Mouse (Mus musculus) lung, embryonic 15.5 days (tissue): Measurements from ENCODE around the gene Kcnq5. TPM values are rescaled to one million over a fixed set of nuclear protein-coding genes. Genes with fewer than 3 reads are reported as not detected.

Experiments used
- ATAC-seq: fragments of 200-750 bp; cut with Nextera tagmentation; 2 replicates; pipeline ENCODE4 v1.8.0; 2017; ENCODE audit warnings: moderate number of reproducible peaks, borderline replicate concordance; ENCODE audit not compliant: low FRiP score, low TSS enrichment; ENCODE audit errors: extremely low read depth
- H3K27ac ChIP-seq: fragments of 300-500 bp; sonication (generic); 2 replicates; pipeline ENCODE4 v1.5.1; 2015; ENCODE audit warnings: moderate library complexity, mild to moderate bottlenecking, inconsistent platforms
- H3K27me3 ChIP-seq: fragments of 300-500 bp; sonication (generic); 2 replicates; pipeline ENCODE4 v1.6.1; 2015; ENCODE audit warnings: inconsistent platforms
- H3K36me3 ChIP-seq: fragments of 300-500 bp; sonication (generic); 2 replicates; pipeline ENCODE4 v1.6.1; 2015; ENCODE audit warnings: inconsistent platforms
- H3K4me1 ChIP-seq: fragments of 300-500 bp; sonication (generic); 2 replicates; pipeline ENCODE4 v1.6.1; 2015; ENCODE audit warnings: inconsistent platforms
- H3K4me2 ChIP-seq: fragments of 300-500 bp; sonication (generic); 2 replicates; pipeline ENCODE4 v1.6.1; 2015; ENCODE audit warnings: inconsistent platforms, mild to moderate bottlenecking, moderate library complexity
- H3K4me3 ChIP-seq: fragments of 300-500 bp; sonication (generic); 2 replicates; pipeline ENCODE4 v1.5.1; 2015; ENCODE audit warnings: mild to moderate bottlenecking, inconsistent platforms
- H3K9ac ChIP-seq: fragments of 300-500 bp; sonication (generic); 2 replicates; pipeline ENCODE4 v1.6.1; 2015; ENCODE audit warnings: inconsistent platforms
- H3K9me3 ChIP-seq: fragments of 300-500 bp; sonication (generic); 2 replicates; pipeline ENCODE4 v1.6.1; 2016; ENCODE audit warnings: inconsistent platforms
- WGBS: fragments of 180-500 bp; shearing (Covaris S2); methylation state at CpG from one replicate; pipeline ENCODE4 v1.1.7; 2015; 5-methylcytosine and 5-hydroxymethylcytosine counted together
- polyA plus RNA-seq: library from polyadenylated mRNA; unstranded; fragments of >200 nt; fragmentation: Nextera tagmentation; extraction: Ambion mirVana; gene quantifications from 2 replicates; pipeline ENCODE4 v1.2.1, GENCODE M21; 2015

The Kcnq5 gene
- polyA plus RNA-seq, 1 experiment from 2014 or later: 1.5 TPM

GRCm38 (mm10) chr1:21721246-21721645 lies 240.5 kb downstream of the Kcnq5 start:
- Histone ChIP-seq H3K4me3 (no peak overlapping the region), H3K4me2 (no peak overlapping the region), H3K27ac (no peak overlapping the region), H3K36me3 (no peaks in the 10 kb centered on the region), H3K4me1 (no peaks in the 10 kb centered on the region), H3K27me3 (no peaks in the 10 kb centered on the region), H3K9me3 (no peaks in the 10 kb centered on the region), H3K9ac (no peak overlapping the region)
- no peak for ATAC-seq

- no peaks in the 10 kb centered on the region for H3K4me1 ChIP-seq
- 70% methylated on average over 3 of the region's 3 CpGs for WGBS
- ATAC-seq: no peak
- no peaks in the 10 kb centered on the region for H3K27me3 ChIP-seq
- H3K36me3 ChIP-seq: no peaks in the 10 kb centered on the region
- H3K4me3 ChIP-seq: no peak overlapping the region
- H3K27ac ChIP-seq: no peak overlapping the region
- no peak overlapping the region for H3K9ac ChIP-seq
- no peaks in the 10 kb centered on the region for H3K9me3 ChIP-seq
- no peak overlapping the region for H3K4me2 ChIP-seq
These were observed 246.9 kb downstream of the Kcnq5 start for GRCm38 (mm10) chr1:21714816-21715215.

- no peak for ATAC-seq
- WGBS: 58% methylated on average over 2 of the region's 2 CpGs
These were observed 249.0 kb downstream of the Kcnq5 start for GRCm38 (mm10) chr1:21712711-21713110.

GRCm38 (mm10) chr1:21690458-21690857 lies 271.3 kb downstream of the Kcnq5 start:
- Histone ChIP-seq H3K9ac (no peak overlapping the region), H3K27me3 (no peaks in the 10 kb centered on the region), H3K9me3 (no peaks in the 10 kb centered on the region), H3K27ac (no peak overlapping the region), H3K4me1 (no peaks in the 10 kb centered on the region), H3K4me2 (no peak overlapping the region), H3K4me3 (no peak overlapping the region), H3K36me3 (no peaks in the 10 kb centered on the region)
- ATAC-seq: no peak
- 36% methylated on average over 2 of the region's 2 CpGs for WGBS

More at GRCm38 (mm10) chr1:21712711-21713110, 249.0 kb downstream of the Kcnq5 start:
- H3K4me3 ChIP-seq: no peak overlapping the region
- no peaks in the 10 kb centered on the region for H3K9me3 ChIP-seq
- no peak overlapping the region for H3K27ac ChIP-seq
- no peaks in the 10 kb centered on the region for H3K36me3 ChIP-seq
- no peak overlapping the region for H3K9ac ChIP-seq
- no peaks in the 10 kb centered on the region for H3K27me3 ChIP-seq
- H3K4me2 ChIP-seq: no peak overlapping the region
- H3K4me1 ChIP-seq: no peaks in the 10 kb centered on the region

GRCm38 (mm10) chr1:21688918-21689317 lies 272.8 kb downstream of the Kcnq5 start:
- Histone ChIP-seq H3K9ac (no peak overlapping the region), H3K9me3 (no peaks in the 10 kb centered on the region), H3K36me3 (no peaks in the 10 kb centered on the region), H3K4me3 (no peak overlapping the region), H3K4me2 (no peak overlapping the region), H3K4me1 (no peaks in the 10 kb centered on the region), H3K27me3 (no peaks in the 10 kb centered on the region), H3K27ac (no peak overlapping the region)
- no peak for ATAC-seq
- 68% methylated on average over 1 of the region's 1 CpGs for WGBS

GRCm38 (mm10) chr1:21684444-21684843 lies 277.3 kb downstream of the Kcnq5 start:
- Histone ChIP-seq H3K36me3 (no peaks in the 10 kb centered on the region), H3K9ac (no peak overlapping the region), H3K4me2 (no peak overlapping the region), H3K27me3 (no peaks in the 10 kb centered on the region), H3K27ac (no peak overlapping the region), H3K4me3 (no peak overlapping the region), H3K4me1 (no peaks in the 10 kb centered on the region), H3K9me3 (no peaks in the 10 kb centered on the region)
- no peak for ATAC-seq
- WGBS: 78% methylated on average over 3 of the region's 3 CpGs

GRCm38 (mm10) chr1:21676805-21677204 lies 284.9 kb downstream of the Kcnq5 start:
- no peak overlapping the region for H3K27ac ChIP-seq
- no peaks in the 10 kb centered on the region for H3K9me3 ChIP-seq
- ATAC-seq: no peak
- WGBS: 54% methylated on average over 3 of the region's 3 CpGs
- no peak overlapping the region for H3K4me3 ChIP-seq
- no peak overlapping the region for H3K4me2 ChIP-seq
- H3K36me3 ChIP-seq: no peaks in the 10 kb centered on the region
- no peak overlapping the region for H3K9ac ChIP-seq
- H3K4me1 ChIP-seq: no peaks in the 10 kb centered on the region
- no peaks in the 10 kb centered on the region for H3K27me3 ChIP-seq

- H3K9ac ChIP-seq: no peak overlapping the region
- no peaks in the 10 kb centered on the region for H3K9me3 ChIP-seq
- no peak for ATAC-seq
- H3K4me1 ChIP-seq: no peaks in the 10 kb centered on the region
- WGBS: 79% methylated on average over 3 of the region's 3 CpGs
- no peaks in the 10 kb centered on the region for H3K27me3 ChIP-seq
- no peaks in the 10 kb centered on the region for H3K36me3 ChIP-seq
- H3K27ac ChIP-seq: no peak overlapping the region
- H3K4me3 ChIP-seq: no peak overlapping the region
- H3K4me2 ChIP-seq: no peak overlapping the region
These were observed 300.9 kb downstream of the Kcnq5 start for GRCm38 (mm10) chr1:21660840-21661239.

- H3K9me3 ChIP-seq: no peaks in the 10 kb centered on the region
- no peaks in the 10 kb centered on the region for H3K27me3 ChIP-seq
- no peaks in the 10 kb centered on the region for H3K36me3 ChIP-seq
- H3K27ac ChIP-seq: no peak overlapping the region
- WGBS: 32% methylated on average over 4 of the region's 4 CpGs
- no peak overlapping the region for H3K9ac ChIP-seq
- no peaks in the 10 kb centered on the region for H3K4me1 ChIP-seq
- H3K4me2 ChIP-seq: no peak overlapping the region
- no peak for ATAC-seq
- H3K4me3 ChIP-seq: no peak overlapping the region
These were observed 310.9 kb downstream of the Kcnq5 start for GRCm38 (mm10) chr1:21650820-21651219.

GRCm38 (mm10) chr1:21635406-21635805 lies 326.3 kb downstream of the Kcnq5 start:
- Histone ChIP-seq H3K9ac (no peak overlapping the region), H3K4me1 (no peaks in the 10 kb centered on the region), H3K27me3 (no peaks in the 10 kb centered on the region), H3K4me3 (no peak overlapping the region), H3K27ac (no peak overlapping the region), H3K4me2 (no peak overlapping the region), H3K36me3 (no peaks in the 10 kb centered on the region), H3K9me3 (no peaks in the 10 kb centered on the region)
- WGBS: 38% methylated on average over 2 of the region's 2 CpGs
- no peak for ATAC-seq

GRCm38 (mm10) chr1:21634013-21634412 lies 327.7 kb downstream of the Kcnq5 start:
- no peaks in the 10 kb centered on the region for H3K9me3 ChIP-seq
- no peak for ATAC-seq
- no peaks in the 10 kb centered on the region for H3K36me3 ChIP-seq
- H3K27ac ChIP-seq: no peak overlapping the region
- H3K27me3 ChIP-seq: no peaks in the 10 kb centered on the region
- no peaks in the 10 kb centered on the region for H3K4me1 ChIP-seq
- H3K4me2 ChIP-seq: no peak overlapping the region
- no peak overlapping the region for H3K9ac ChIP-seq
- H3K4me3 ChIP-seq: no peak overlapping the region
- WGBS: 41% methylated on average over 1 of the region's 1 CpGs

- 90% methylated on average over 2 of the region's 2 CpGs for WGBS
- Histone ChIP-seq H3K9me3 (no peaks in the 10 kb centered on the region), H3K36me3 (no peaks in the 10 kb centered on the region)
These were observed 339.3 kb downstream of the Kcnq5 start for GRCm38 (mm10) chr1:21622455-21622854.

GRCm38 (mm10) chr1:21622039-21622438 lies 339.7 kb downstream of the Kcnq5 start:
- Histone ChIP-seq H3K4me2 (no peak overlapping the region), H3K9ac (no peak overlapping the region), H3K27ac (no peak overlapping the region), H3K4me1 (no peaks in the 10 kb centered on the region), H3K27me3 (no peaks in the 10 kb centered on the region), H3K4me3 (no peak overlapping the region), H3K36me3 (no peaks in the 10 kb centered on the region), H3K9me3 (no peaks in the 10 kb centered on the region)
- 63% methylated on average over 1 of the region's 1 CpGs for WGBS
- ATAC-seq: no peak

More at GRCm38 (mm10) chr1:21622455-21622854, 339.3 kb downstream of the Kcnq5 start:
- H3K27me3 ChIP-seq: no peaks in the 10 kb centered on the region
- H3K9ac ChIP-seq: no peak overlapping the region
- no peaks in the 10 kb centered on the region for H3K4me1 ChIP-seq
- no peak for ATAC-seq
- no peak overlapping the region for H3K27ac ChIP-seq
- no peak overlapping the region for H3K4me2 ChIP-seq
- H3K4me3 ChIP-seq: no peak overlapping the region
